Mouse (Mus musculus) olfactory bulb, adult 2 months (tissue): ENCODE measurements around the gene Tbc1d17. TPM values are rescaled to one million over a fixed set of nuclear protein-coding genes. Genes with fewer than 3 reads are reported as not detected.
A peak's percentile ranks its signal among the peaks of the same experiment; 100 is the strongest.

Source experiments
- H3K27ac ChIP-seq: fragments of 200-500 bp; 2 replicates; pipeline ENCODE4 v1.5.1; 2012; ENCODE audit warnings: low read depth, low read length; ENCODE audit not compliant: insufficient read depth
- H3K4me1 ChIP-seq: fragments of 200-500 bp; 2 replicates; pipeline ENCODE4 v1.6.1; 2012; ENCODE audit warnings: low read length; ENCODE audit not compliant: control insufficient read depth, insufficient read depth
- H3K4me3 ChIP-seq: fragments of 200-500 bp; 2 replicates; pipeline ENCODE4 v1.5.1; 2012; ENCODE audit warnings: mild to moderate bottlenecking, low read depth, low read length, moderate library complexity; ENCODE audit not compliant: insufficient read depth
- CTCF ChIP-seq: fragments of 200-500 bp; IDR thresholded peaks from 2 replicates; pipeline ENCODE4 v1.5.1; 2012; ENCODE audit warnings: low read depth, mild to moderate bottlenecking, low read length, moderate library complexity; ENCODE audit not compliant: insufficient read depth
- POLR2A ChIP-seq: fragments of 200-500 bp; IDR thresholded peaks from 2 replicates; pipeline ENCODE4 v1.6.1; 2012; ENCODE audit warnings: mild to moderate bottlenecking, low read depth, low read length, moderate library complexity; ENCODE audit not compliant: insufficient read depth
- WGBS: fragments of 180-500 bp; shearing (Covaris S2); methylation state at CpG from one replicate; pipeline ENCODE4 v1.1.7; 2018; 5-methylcytosine and 5-hydroxymethylcytosine counted together
- polyA plus RNA-seq: library from polyadenylated mRNA; stranded (reverse); fragments of >200 nt; gene quantifications from 2 replicates; pipeline ENCODE4 v1.2.4, GENCODE M21; 2012; ENCODE audit warnings: low replicate concordance; ENCODE audit not compliant: missing spikeins, insufficient read depth, insufficient read length

Gene Tbc1d17
- polyA plus RNA-seq, 1 experiment, result not detected

DNA sequence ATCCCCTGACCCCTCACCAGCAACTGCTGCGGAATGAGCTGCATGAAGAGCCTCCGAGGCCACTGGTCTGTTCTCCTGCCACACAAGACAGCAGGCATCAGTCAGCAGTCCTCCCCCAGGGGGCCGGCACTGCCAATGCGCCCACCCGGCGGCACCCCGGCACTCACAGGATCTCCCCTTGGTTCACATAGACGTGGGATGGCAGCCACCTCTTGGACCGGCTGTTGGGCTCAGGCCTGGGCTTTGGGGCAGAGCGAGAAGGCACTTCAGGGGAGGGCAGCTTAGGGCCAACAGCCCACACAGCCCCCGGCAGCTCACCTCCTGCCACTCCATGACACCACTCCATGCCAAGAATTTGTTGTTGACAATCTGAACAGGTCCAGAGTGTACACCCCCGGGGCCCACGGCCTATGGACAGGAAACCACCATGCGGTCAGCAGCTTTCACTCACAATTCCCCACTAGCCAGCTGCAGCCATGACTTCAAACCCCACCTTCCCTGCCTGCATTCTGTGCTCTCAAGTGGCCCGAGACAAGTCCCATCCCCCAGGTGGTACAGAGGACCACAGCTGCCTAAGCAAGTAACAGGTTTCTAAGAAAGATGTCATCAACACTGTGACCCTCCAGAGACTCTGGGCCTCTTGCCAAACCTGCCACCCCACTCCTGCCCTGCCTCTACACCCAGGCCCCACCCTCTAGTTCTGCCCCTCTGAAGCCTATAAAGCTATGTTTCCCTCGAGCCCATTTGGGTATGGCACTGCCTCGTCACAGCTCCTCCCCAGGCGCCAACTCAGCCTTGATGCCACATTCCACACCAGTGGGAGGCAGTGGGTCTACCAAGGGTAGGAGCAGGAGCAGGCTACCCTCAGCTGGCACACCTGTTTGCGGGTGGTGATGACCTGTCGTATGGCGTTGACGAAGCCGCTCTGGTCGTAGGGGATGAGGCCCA is 16.0 kb upstream of the Tbc1d17 start:
- no peak for TF ChIP-seq CTCF
- TF ChIP-seq POLR2A, result no peak
- Histone ChIP-seq H3K27ac (no peak overlapping the region), H3K4me3 (no peak overlapping the region), H3K4me1 (peaks cover 67% of the 10 kb centered on the region)
- 49% methylated on average over 24 of the region's 24 CpGs for WGBS

DNA sequence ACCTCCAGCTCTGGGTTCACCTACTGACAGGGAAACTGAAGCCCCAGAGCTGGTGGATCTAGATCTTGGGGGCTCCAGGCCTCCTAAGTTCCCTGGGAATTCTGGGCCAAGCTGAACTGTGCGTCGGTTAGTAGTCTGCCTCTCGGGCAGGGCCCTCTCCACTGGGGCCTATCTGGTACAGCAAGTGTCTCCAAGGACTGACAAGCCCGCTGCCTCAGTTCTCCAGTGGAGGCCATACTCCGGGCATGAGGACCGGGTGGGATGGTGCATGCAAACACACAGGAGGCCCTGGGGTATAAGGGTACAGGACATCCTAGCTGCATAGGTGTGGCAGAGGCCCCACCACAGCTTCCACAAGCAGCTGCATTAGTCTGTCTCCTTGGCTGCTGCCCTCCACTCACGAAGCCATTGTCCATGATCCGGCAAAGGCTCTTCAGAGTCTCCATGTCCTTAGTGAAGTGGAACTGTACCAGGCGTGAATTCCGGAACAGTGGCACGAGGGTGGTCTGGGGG is 15.2 kb upstream of the Tbc1d17 start:
- 73% methylated on average over 11 of the region's 11 CpGs for WGBS
- H3K4me3 ChIP-seq, result no peak overlapping the region
- no peak overlapping the region for H3K27ac ChIP-seq
- peaks cover 70% of the 10 kb centered on the region for H3K4me1 ChIP-seq
- TF ChIP-seq CTCF (no peak), POLR2A (no peak)

DNA sequence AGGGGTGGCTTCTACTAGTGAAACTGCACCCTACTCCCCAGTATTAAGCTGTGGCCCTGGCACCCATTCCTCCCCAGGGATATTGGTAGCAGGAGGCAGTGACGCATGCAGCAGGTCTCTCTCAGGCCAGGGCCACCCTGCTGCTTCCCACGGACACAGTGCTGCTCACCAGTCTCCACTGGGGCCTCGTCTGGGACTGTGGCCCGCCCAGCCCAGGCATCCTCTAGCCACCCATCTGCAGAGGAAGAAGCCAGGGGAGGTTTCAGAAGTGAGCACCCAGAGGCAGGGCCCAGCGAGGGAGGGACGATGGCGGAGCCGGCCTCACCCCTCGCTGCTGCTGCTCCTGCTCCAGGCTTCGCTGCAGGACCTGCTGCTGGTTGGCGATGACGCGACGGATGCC is 14.3 kb upstream of the Tbc1d17 start:
- WGBS, result 84% methylated on average over 14 of the region's 14 CpGs
- TF ChIP-seq POLR2A, result no peak
- no peak for TF ChIP-seq CTCF
- no peak overlapping the region for H3K27ac ChIP-seq

DNA sequence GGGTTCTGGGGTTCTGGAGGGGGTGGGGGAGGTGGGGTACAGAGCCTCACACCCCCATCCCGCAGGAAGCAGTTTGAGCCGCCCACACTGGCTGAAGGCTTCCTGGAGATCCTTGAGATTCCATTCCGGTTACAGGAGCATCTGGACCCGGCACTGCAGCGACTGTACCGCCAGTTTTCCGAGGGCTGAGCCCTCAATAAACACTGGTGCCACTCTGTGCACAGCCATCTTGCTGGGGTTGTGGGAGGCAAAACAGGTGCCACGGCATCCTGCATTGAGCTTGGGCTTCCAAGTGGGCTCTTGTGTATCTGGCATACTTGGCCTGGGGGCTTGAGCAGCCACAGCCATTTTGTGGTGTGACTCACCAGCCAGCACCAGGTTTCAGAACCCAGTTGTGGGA is 13.6 kb upstream of the Tbc1d17 start:
- WGBS, result 43% methylated on average over 8 of the region's 8 CpGs
- Histone ChIP-seq H3K27ac (no peak overlapping the region), H3K4me1 (peaks cover 67% of the 10 kb centered on the region), H3K4me3 (no peak overlapping the region)
- TF ChIP-seq CTCF, result no peak
- TF ChIP-seq POLR2A, result no peak

More for the DNA sequence above, 14.3 kb upstream of the Tbc1d17 start:
- Histone ChIP-seq H3K4me1 (peaks cover 71% of the 10 kb centered on the region), H3K4me3 (no peak overlapping the region)

DNA sequence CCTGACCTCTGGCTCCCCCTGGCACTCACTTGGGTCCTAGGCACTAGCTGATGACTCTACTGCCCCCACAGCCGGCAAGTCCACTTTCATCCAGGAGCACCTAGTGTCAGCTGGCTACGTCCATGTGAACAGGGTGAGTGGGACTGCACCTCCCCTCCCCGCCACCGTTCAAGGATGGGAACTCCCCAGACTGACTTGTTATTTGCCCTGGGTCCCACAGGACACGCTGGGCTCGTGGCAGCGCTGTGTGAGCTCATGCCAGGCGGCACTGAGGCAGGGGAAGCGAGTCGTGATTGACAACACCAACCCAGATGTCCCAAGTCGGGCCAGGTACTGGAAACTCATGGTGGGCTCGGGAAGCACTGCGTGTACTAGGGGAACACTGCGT is 12.5 kb upstream of the Tbc1d17 start:
- 64% methylated on average over 14 of the region's 14 CpGs for WGBS

DNA sequence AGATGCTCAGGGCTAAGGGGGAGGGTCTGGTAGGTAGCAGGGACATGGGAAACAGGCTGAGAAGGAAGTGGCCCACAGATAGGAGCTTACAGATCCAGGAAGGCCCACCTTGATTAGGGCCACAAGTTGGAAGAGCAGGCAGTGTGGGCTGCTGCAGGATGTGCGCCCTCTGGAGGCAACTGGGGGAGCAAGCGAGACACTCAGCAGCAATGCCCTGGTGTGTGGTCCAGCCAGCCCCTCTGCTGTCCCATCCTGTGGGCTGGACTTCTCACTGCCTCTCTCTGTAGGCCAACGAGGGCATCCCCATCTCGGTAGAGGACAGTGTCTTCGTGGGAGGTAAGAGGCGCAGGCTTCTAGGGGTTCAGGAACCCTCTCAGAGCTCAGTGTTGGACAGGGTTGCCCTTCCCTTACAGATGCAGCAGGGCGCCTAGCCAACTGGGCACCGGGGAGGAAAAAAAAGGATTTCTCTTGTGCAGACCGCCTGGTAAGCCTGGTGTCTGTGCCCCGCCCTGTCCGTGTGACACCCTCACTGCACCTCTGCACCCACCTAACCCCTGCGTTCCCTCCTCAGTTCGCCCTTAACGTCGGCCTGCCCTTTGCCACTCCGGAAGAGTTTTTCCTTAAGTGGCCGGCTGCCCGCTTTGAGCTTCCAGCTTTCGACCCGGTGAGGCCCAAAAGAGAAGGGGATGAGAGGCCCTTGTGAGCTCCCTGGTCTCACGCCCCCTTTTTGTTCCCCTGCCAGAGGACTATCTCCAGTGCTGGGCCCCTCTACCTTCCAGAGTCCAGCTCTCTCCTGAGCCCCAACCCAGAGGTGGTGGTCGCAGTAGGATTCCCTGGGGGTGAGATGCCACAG is 11.9 kb upstream of the Tbc1d17 start:
- WGBS, result 40% methylated on average over 22 of the region's 22 CpGs
- Histone ChIP-seq H3K4me1 (peaks cover 52% of the 10 kb centered on the region), H3K27ac (no peak overlapping the region), H3K4me3 (no peak overlapping the region)
- TF ChIP-seq CTCF (peak; percentile 68), POLR2A (no peak)

More for the DNA sequence above, 12.5 kb upstream of the Tbc1d17 start:
- H3K27ac ChIP-seq, result no peak overlapping the region
- TF ChIP-seq CTCF, result no peak
- no peak for TF ChIP-seq POLR2A
- H3K4me3 ChIP-seq, result no peak overlapping the region
- H3K4me1 ChIP-seq, result peaks cover 57% of the 10 kb centered on the region

DNA sequence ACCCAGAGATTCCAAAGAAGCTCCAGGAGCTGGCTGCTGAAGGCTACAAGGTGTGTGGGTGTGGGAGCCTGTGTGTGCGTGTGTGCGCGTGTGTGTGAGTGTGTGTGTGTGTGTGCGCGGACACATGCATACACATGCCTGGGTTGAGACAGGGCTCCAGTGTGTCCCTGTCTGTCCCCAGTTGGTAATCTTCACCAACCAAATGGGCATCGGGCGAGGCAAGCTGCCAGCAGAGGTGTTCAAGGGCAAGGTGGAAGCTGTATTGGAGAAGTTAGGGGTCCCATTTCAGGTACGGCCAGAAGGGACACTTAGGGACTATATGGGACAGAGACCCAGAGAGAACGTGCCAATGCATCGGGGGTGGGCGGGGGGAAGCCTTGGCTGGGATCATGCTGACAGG is 11.0 kb upstream of the Tbc1d17 start:
- H3K4me1 ChIP-seq, result peaks cover 47% of the 10 kb centered on the region
- no peak for TF ChIP-seq POLR2A
- no peak for TF ChIP-seq CTCF
- WGBS, result 89% methylated on average over 11 of the region's 11 CpGs
- H3K27ac ChIP-seq, result no peak overlapping the region
- H3K4me3 ChIP-seq, result no peak overlapping the region

DNA sequence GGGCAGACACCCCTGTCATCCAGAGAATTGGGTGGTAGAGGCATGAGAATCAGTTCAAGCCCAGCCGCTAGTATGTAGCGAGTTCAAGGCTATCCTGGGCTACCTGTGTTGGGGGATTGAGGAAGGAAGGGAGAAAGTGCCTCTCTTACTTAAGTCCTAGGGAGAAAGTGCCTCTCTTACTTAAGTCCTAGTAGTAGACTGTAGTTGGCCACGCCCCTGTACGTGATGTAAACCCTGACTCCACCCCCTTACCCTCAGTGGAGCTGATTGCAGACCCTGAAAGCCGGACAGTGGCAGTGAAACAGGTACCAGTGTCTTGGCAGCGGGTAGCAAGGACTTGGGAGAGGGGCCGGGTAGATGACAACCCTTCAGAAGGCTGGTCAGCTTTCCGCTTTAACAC is 9.0 kb upstream of the Tbc1d17 start:
- peaks cover 41% of the 10 kb centered on the region for H3K4me1 ChIP-seq
- WGBS, result 27% methylated on average over 8 of the region's 8 CpGs
- H3K27ac ChIP-seq, result no peak overlapping the region
- TF ChIP-seq CTCF, result no peak
- TF ChIP-seq POLR2A, result no peak
- H3K4me3 ChIP-seq, result peak overlapping the region; percentile 91
